Mouse (Mus musculus) cerebellum, adult 11-12 months (tissue): Measurements from ENCODE around the gene Tstd2.

Experiments used
- DNase-seq: peaks from one replicate; pipeline ENCODE4 v3.0.0; 2022

Tstd2 gene

DNA sequence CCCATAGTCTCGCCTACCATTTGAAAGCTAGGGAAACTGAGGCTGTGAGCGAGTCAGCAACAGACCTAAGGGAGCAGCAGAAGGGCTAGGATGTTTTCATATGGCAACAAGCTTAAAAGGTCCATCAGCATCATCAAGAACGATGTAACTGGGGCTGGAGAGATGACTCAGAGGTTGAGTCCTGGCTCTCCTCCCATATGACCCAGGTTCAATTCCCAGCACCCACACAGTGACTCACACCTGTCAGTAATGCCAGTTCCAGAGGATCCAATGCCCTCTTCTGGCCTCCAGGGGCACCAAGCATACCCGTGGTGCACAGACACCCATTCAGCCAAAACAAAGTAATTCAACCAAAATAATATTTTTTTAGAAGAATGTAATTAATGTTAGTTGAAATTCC is 58.2 kb downstream of the Tstd2 start:
- DNase-seq = no peak

DNA sequence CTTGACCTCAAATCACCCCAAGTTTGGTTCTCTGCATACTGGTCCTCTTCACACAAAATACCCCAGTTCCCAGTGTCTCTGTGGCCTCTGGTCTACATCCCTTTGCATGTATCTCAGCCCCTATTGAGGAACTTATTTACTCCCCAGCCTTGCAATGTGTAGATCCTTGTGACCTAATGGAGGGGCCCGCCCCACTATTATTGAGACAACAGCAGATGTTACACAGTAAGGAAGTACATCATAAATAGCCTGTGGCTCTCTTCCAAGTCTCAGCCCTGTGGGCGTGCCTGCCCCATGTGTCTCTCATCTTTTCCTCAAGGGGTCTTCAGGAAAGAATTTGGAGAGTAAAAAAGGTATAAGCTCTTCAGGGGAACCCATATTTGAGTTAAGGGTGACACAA is 61.6 kb downstream of the Tstd2 start:
- no peak for DNase-seq

DNA sequence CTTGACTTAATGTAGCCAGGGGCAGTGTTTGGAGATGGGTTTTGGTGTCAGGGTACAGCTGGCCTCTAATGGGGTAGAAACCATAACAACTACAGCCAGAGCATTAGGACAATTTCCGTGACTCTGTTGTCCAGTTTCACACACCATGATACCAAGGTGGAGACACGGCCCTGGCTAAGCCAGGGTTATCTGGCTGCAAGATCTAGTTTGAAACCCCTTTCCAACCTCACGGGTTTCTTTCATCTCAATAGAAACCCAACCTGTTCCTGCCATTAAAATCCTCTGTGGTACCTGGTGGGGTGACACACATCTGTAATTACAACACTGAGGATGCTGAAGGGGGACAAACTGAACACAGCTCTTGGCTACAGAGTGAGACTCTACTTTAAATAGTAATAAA is 62.8 kb downstream of the Tstd2 start:
- DNase-seq = no peak

DNA sequence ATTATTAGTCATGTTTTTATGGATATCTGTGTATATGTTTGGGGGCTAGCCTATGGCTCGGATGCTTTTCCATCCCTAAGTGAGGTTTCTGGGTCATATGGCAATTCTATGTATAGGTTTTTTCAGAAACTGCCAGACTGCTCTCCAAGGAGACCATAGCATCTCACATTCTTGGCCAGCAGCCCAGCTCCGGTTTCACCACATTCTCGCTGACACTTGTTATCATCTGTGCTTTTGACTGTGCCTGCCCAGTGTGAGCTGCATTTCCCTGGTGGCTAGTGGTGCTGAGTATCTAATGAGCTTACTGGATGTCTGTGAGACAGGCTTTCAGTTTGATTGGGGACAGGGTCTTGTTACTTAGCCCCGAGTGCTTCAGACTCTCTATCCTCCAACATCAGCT is 64.8 kb downstream of the Tstd2 start:
- DNase-seq = peak; percentile 75

DNA sequence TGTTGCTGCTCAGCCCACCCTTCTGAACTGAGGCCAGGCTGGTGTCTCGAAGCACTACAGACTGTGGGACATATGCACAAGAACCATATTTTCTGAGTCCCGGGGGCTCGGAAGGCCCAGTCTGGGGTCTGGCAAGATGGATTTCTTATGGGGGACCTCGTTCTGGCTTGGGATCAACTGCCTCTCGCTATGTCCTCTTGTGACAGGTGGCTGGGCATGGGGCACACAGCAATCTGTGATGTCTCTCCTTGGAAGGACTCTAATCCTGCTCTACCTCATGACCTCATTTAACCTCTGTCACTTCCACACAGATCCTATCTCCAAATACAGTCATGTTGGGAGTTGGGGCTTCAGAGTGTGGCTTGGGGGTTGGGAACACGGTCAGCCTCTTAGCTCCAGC is 65.9 kb downstream of the Tstd2 start:
- DNase-seq = no peak

DNA sequence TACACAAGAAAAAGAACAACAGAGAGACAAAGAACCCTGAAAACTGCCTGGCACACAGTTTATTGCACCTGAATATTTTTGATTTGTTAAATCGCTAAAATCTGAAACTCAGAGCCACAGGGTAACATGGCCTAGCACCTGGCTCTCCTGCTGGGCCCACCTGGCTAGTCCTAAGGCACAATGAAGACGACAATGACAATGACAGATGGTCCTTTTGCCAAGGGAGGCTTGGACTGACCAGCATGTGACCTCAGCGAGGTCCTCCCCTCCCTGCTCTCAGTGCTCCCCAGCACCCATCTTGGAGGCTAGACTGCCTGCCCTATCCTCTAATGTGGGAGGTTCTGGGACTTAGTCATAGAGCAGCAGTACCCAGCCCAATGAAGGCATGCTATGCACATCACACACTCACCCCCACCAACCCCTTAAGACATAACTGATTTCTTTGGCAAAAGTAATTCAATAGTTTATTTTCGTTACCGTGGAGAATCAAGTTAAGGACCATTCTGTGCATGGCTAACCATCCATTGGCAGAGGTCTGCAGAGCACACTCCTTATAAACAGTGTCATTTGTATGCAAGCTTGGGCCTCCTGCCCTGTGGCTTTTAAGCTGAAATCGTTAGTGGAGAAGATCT is 68.5 kb downstream of the Tstd2 start:
- peak; percentile 87 for DNase-seq

DNA sequence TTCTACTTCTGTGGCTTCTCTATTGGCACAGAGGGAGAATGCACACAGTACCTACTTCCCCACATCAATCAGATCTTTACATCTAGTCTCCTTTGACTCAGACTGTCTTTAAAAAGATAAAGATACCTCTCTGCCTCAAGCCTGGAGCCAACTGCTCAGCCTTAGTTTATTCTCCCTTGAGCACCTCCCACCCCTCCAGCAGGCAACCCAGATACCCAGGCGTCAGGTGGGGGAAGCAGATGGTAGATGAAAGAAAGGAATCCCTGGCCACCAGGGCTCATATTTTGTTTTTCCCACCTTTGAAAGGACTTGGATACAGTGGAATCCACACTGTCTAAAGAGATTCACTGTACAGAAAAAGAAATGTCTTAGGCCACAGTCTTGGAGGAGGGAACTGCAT is 69.9 kb downstream of the Tstd2 start:
- DNase-seq = no peak

DNA sequence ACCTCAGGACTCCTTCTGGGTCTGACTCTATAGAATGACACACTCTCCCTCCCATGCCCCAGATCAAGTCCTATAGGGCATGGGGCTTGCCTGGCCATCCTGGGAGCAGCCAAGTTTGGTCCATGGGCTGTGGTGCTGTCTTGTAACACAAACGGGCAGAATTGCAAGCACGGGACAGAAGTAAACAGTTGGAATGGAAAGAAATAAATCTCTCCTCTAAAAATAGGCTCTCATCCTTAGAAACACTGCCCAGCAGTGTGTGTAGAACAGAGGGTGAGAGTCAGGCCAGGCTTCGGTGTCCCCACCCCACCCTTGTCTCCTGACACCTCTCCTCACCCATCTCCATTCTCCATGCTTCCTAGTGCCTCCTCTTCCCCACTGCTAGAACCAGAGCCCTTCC is 70.4 kb downstream of the Tstd2 start:
- DNase-seq = no peak

DNA sequence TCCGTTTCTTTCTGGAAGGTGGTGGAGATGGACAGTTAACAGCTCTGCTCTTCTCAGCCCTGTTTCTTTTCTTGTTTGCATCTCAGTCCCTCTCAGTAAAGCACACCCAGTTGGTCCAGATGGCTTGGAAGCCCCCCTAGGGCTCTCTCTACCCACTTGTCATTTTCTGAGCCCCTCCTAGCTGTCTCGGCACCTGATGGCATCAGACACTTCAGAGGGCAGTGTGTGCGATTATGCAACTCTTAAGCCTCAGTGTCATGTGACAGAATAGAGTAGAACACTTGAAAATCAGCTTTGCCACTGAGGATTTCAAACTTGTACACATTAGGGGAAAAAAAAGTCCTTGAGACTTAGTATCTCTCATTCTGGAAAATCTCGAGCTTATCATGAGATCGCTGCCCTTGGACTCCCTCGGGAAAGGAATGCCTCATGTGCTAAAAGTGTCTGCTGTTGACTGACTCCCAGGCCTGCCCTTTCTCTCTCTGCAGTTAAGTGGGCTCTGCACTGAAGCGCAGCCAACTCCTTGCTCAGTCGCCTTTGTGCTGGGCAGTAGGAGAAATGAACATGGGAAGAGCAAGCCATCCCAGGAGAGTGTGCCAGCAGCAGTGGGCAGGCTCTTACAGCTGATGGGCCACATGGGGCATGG is 72.7 kb downstream of the Tstd2 start:
- DNase-seq = no peak

DNA sequence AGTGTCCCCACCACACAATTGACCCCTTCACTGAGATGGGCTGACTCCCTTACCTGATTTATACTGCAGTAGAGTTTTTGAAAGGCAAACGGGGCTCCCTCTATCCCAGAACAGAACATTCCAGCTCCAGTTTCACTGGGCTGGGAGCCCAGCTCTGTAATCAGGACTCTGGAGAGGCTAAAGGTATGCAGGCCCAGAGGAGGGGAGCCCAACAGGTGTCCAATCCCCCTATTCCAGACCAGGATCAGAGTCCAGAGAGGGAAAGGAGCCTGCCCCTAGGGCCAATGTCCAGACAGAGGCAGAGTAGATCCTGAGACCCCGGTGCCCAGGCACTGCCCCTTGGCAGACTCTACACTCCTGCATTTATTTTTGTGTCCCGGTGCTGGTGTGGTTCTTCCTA is 73.5 kb downstream of the Tstd2 start:
- peak; percentile 50 for DNase-seq
